Mouse (Mus musculus) embryonic facial prominence, embryonic 12.5 days (tissue): ENCODE measurements around the gene Hoxa7. TPM values are rescaled to one million over a fixed set of nuclear protein-coding genes. Genes with fewer than 3 reads are reported as not detected.

ENCODE experiments used
- ATAC-seq: fragments of 200-750 bp; cut with Nextera tagmentation; 2 replicates; pipeline ENCODE4 v1.8.0; 2017; ENCODE audit not compliant: insufficient number of reproducible peaks, insufficient read depth, low FRiP score, low TSS enrichment
- H3K27ac ChIP-seq: fragments of 300-500 bp; sonication (generic); 2 replicates; pipeline ENCODE4 v1.5.1; 2016; ENCODE audit warnings: mild to moderate bottlenecking
- H3K27me3 ChIP-seq: fragments of 300-500 bp; sonication (generic); 2 replicates; pipeline ENCODE4 v1.6.1; 2016; ENCODE audit warnings: mild to moderate bottlenecking, moderate library complexity
- H3K36me3 ChIP-seq: fragments of 300-500 bp; sonication (generic); 2 replicates; pipeline ENCODE4 v1.6.1; 2016; ENCODE audit warnings: mild to moderate bottlenecking
- H3K4me1 ChIP-seq: fragments of 300-500 bp; sonication (generic); 2 replicates; pipeline ENCODE4 v1.6.1; 2016
- H3K4me2 ChIP-seq: fragments of 300-500 bp; sonication (generic); replicated peaks from 2 replicates; pipeline ENCODE4 v1.6.1; 2016; ENCODE audit warnings: mild to moderate bottlenecking, moderate library complexity
- H3K4me3 ChIP-seq: fragments of 300-500 bp; sonication (generic); 2 replicates; pipeline ENCODE4 v1.5.1; 2016; ENCODE audit warnings: mild to moderate bottlenecking
- H3K9ac ChIP-seq: fragments of 300-500 bp; sonication (generic); 2 replicates; pipeline ENCODE4 v1.6.1; 2016; ENCODE audit warnings: mild to moderate bottlenecking, moderate library complexity
- H3K9me3 ChIP-seq: fragments of 300-500 bp; sonication (generic); 2 replicates; pipeline ENCODE4 v1.6.1; 2016; ENCODE audit warnings: mild to moderate bottlenecking, moderate library complexity
- WGBS: fragments of 180-500 bp; shearing (Covaris S2); methylation state at CpG from one replicate; pipeline ENCODE4 v1.1.7; 2016; 5-methylcytosine and 5-hydroxymethylcytosine counted together
- polyA plus RNA-seq: library from polyadenylated mRNA; unstranded; fragments of >200 nt; fragmentation: Nextera tagmentation; extraction: Ambion mirVana; gene quantifications from 2 replicates; pipeline ENCODE4 v1.2.1, GENCODE M21; 2016

Gene Hoxa7
- polyA plus RNA-seq, 1 experiment from 2014 or later, result 0.20 TPM

- no peaks in the 10 kb centered on the region for H3K36me3 ChIP-seq
These were observed 12.9 kb upstream of the Hoxa7 start for GRCm38 (mm10) chr6:52234428-52235140.

DNA sequence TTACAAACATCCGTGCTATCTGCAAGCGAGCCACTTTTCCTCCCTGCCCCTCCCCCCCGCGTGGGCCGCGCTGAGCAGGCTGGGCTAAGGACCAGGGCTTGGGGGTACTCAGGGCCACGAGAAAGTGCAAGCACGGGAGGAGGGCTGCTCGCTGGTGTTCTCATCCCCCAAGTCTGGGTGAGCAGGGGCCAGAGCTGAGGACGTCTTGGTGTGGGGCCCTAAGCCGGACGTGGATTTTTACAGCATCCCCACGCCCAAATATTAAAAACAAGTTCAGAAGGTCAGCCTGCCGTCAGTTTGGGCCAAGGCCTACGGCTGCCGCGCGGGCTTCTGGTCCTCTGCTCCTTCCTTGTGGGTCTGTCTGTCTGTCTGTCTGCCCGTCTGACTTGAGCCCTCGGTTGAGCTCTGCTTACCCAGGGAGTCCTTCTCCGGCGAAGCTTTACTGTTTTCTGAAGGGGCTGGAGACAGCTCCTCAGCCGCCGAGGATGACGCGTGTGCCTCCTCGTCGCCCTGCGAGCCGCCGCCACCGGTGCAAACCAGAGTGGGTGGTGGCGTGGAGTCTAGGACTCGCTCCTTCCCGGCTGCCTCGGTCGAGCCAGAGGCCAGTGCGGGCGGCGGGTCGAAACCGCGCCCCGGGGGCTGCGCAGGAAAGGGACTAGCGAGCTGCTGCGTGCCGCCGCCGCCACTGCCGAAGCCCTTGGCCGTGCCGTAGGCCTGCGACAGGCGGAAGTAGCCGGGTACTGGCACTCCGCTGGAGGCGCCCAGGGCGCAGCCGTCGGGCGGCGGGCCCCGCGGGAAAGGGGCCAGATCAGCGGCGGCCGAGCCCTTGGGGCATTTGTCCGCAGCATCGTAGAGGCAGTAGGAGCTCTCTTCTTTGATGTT, 12.1 kb upstream of the Hoxa7 start:
- H3K27ac ChIP-seq, result no peak overlapping the region
- H3K4me1 ChIP-seq, result no peaks in the 10 kb centered on the region
- WGBS, result under 1% methylated on average over 70 of the region's 70 CpGs
- no peak overlapping the region for H3K9ac ChIP-seq
- H3K9me3 ChIP-seq, result no peaks in the 10 kb centered on the region
- peaks cover 94% of the 10 kb centered on the region for H3K27me3 ChIP-seq
- no peak overlapping the region for H3K4me2 ChIP-seq
- H3K4me3 ChIP-seq, result no peak overlapping the region; the same call in 1 of the 2 replicates
- no peak for ATAC-seq
- H3K36me3 ChIP-seq, result no peaks in the 10 kb centered on the region

More at GRCm38 (mm10) chr6:52234428-52235140, 12.9 kb upstream of the Hoxa7 start:
- Histone ChIP-seq H3K4me3 (no peak overlapping the region; the same call in 1 of the 2 replicates), H3K4me2 (no peak overlapping the region), H3K9ac (no peak overlapping the region), H3K27me3 (peaks cover 91% of the 10 kb centered on the region), H3K4me1 (no peaks in the 10 kb centered on the region), H3K27ac (no peak overlapping the region), H3K9me3 (no peaks in the 10 kb centered on the region)
- WGBS, result 2% methylated on average over 59 of the region's 68 CpGs
- ATAC-seq, result no peak

DNA sequence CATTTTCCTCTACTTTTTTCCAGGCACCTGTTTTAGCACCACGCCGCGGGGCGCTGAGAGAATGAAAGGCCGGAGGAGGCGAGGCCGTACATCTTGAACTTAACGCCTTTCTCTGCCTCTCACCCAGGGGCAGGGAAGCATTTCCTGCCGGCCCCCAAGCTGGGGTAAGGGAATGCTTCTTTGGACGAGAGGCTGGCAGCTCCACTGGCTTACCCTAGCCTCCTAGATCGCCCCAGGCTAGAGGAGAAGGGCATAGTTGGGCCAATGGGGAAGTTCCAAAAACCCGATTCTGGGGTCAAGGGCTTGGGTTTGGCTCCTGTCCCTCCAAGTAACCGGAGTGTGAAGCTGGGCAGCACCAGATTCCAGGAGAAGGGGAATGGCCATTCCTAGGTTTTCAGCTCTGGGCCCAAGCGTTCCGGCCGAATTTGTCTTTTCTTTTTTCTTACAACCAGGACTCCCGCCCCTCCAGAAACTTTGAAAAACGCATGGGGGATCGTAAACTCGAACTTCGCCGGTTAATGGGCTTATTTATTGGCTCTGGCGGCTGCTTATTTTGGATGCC, 11.4 kb upstream of the Hoxa7 start:
- H3K27ac ChIP-seq, result no peak overlapping the region
- H3K9me3 ChIP-seq, result no peaks in the 10 kb centered on the region
- H3K4me2 ChIP-seq, result no peak overlapping the region
- no peak for ATAC-seq
- no peak overlapping the region for H3K9ac ChIP-seq
- H3K4me3 ChIP-seq, result no peak overlapping the region
- peaks cover 94% of the 10 kb centered on the region for H3K27me3 ChIP-seq
- H3K36me3 ChIP-seq, result no peaks in the 10 kb centered on the region
- no peaks in the 10 kb centered on the region for H3K4me1 ChIP-seq
- WGBS, result 1% methylated on average over 23 of the region's 23 CpGs

- under 1% methylated on average over 18 of the region's 18 CpGs for WGBS
- H3K27ac ChIP-seq, result no peak overlapping the region
- peaks cover 93% of the 10 kb centered on the region for H3K27me3 ChIP-seq
- no peak overlapping the region for H3K4me2 ChIP-seq
- no peaks in the 10 kb centered on the region for H3K36me3 ChIP-seq
- ATAC-seq, result no peak
- H3K9ac ChIP-seq, result no peak overlapping the region
- H3K4me3 ChIP-seq, result no peak overlapping the region
- H3K9me3 ChIP-seq, result no peaks in the 10 kb centered on the region
- no peaks in the 10 kb centered on the region for H3K4me1 ChIP-seq
These were observed 10.9 kb upstream of the Hoxa7 start for GRCm38 (mm10) chr6:52232568-52232965.

DNA sequence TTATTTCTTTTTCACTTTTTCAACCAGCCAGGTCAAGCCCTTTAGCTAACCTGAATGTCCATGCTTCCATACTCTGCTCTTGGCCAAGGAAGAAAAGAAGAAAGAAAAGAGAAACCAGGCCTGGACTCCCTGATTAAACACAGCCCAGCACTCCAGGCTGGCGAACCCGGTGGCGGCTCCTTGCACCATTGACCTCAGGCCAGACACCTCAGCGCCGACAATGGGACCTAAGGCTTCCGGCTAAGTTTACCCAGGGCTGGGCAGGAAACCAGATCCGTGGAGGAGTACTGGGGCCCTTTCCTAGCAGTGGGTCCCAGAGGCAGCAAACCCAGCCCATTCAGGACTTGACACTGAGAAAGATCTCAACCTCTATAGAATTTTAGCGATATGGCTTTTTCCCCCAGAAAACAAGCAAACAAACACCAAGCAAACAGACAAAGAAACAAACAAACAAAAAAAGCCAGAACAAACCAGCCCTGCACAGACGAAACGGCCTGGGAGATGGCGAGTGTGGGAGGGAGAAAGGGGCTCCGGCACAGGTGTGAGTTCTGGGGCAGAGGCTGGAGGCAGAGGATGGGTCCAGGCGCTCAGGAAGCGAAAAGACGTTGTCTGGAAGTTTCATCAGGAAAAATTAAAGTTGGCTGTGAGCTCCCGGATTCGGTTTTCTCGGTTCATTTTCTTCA, 10.4 kb upstream of the Hoxa7 start:
- no peaks in the 10 kb centered on the region for H3K9me3 ChIP-seq
- ATAC-seq, result no peak
- no peak overlapping the region for H3K4me3 ChIP-seq
- no peak overlapping the region for H3K4me2 ChIP-seq
- under 1% methylated on average over 18 of the region's 18 CpGs for WGBS
- peaks cover 93% of the 10 kb centered on the region for H3K27me3 ChIP-seq
- no peaks in the 10 kb centered on the region for H3K4me1 ChIP-seq
- no peak overlapping the region for H3K27ac ChIP-seq
- no peaks in the 10 kb centered on the region for H3K36me3 ChIP-seq
- no peak overlapping the region for H3K9ac ChIP-seq

- H3K4me2 ChIP-seq, result no peak within 1 kb of the TSS
- H3K9ac ChIP-seq, result no peak within 1 kb of the TSS
- under 1% methylated on average over 26 of the region's 36 CpGs for WGBS
- H3K9me3 ChIP-seq, result no peaks in the 10 kb centered on the region
- H3K27ac ChIP-seq, result no peak within 1 kb of the TSS
- no peaks in the 10 kb centered on the region for H3K4me1 ChIP-seq
- no peak for ATAC-seq
- H3K27me3 ChIP-seq, result peaks cover 93% of the 10 kb centered on the region
- no peaks in the 10 kb centered on the region for H3K36me3 ChIP-seq
- H3K4me3 ChIP-seq, result no peak within 1 kb of the TSS
These were observed 9.0 kb upstream of the Hoxa7 start, which contains the start of gene Hoxa9 for GRCm38 (mm10) chr6:52230516-52231165. Gene Hoxa9 (minus strand): TSS chr6:52231089.

DNA sequence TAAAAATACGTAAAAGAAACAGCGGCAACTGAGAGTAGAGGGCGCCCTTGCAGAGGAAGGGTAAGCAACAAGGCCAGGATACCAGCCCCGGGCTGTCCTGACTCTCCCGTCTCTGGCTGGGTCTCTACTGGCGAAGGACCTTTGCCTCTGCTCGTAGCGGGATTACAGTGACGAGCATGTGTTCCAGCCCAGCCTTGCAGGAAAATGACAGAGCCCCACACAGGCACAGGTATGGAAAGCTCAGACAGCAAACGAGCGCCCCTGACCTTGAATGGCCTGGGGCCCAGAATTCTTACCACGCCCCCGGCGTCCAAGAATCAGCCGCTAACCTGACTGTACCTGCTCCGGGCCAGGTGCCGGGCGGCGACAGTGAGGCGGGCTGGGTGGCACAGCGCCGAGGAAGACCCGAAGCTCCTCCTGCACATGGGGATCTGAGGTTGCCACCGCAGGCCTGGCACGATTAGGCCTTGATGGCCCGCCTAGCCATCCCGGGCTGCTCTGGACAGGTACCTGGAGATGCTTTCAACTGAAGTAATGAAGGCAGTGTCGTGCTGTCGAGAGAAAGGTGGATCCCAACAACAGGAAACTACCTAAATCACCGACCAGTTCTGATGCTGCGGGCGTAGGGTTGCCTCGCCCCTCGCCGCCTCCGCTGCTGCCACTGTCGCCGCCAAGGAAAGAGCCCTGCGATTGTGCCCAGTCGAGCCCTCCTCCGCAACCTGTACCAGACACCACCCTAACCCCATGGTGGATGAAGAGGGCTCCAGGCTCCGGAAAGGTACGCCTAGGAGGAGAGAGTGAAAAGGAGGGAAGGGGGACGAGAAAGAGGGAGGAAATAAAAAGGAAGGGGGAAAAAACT, 8.1 kb upstream of the Hoxa7 start:
- no peak for ATAC-seq
- 2% methylated on average over 42 of the region's 44 CpGs for WGBS
- Histone ChIP-seq H3K27ac (no peak overlapping the region), H3K4me2 (no peak overlapping the region), H3K4me1 (no peaks in the 10 kb centered on the region), H3K36me3 (no peaks in the 10 kb centered on the region), H3K9ac (no peak overlapping the region), H3K4me3 (no peak overlapping the region), H3K9me3 (no peaks in the 10 kb centered on the region), H3K27me3 (peaks cover 93% of the 10 kb centered on the region)

DNA sequence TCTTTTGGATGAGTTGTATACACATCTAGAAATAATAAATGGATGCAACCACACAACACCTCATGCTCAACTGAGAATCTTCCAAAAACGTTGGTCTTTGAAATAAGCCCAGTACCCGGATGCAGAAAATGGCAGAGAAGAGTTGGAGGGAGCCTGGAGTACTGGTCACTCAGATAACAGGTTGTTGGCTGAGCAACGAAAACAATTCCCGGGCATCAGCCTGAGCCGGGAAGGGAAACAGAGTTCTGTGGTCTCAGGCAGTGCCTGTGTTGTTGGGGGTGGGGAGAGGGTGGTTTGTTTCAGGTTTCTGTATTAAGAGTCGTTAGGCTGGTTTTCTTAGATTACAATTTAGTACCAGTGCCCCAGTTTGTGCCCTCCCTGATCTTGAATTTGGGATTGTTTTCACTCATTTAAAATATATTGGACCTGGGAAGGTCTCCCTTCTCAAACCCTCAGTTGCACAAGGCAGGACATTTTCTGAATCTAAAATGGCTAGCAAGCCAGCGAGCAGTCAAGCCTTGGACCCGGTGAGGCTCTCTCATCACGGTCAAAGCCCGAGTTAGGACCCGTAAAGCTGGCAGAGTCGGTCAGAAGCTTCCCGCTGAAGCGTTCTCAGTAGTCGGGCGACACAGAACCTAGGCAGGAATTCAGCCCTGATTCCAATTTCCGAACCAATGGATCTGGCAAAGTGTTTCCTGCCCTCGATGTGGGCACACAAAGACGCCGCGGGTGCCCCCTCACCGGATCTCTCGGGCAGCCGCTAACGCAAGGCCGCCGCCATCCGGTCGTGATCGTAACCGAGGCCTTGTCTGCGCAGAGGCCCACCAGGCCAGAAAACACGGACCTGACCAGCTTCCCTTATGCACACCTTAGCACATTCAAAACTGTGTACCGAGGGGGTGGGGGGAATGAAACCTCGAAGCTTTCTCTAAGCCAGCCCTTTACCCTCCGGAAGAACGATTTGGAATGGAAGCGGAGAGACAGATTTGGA, 7.1 kb upstream of the Hoxa7 start:
- H3K9me3 ChIP-seq, result no peaks in the 10 kb centered on the region
- no peak overlapping the region for H3K4me3 ChIP-seq
- no peak overlapping the region for H3K4me2 ChIP-seq
- no peaks in the 10 kb centered on the region for H3K4me1 ChIP-seq
- no peaks in the 10 kb centered on the region for H3K36me3 ChIP-seq
- WGBS, result 1% methylated on average over 38 of the region's 38 CpGs
- ATAC-seq, result no peak
- peaks cover 93% of the 10 kb centered on the region for H3K27me3 ChIP-seq
- H3K9ac ChIP-seq, result no peak overlapping the region
- H3K27ac ChIP-seq, result no peak overlapping the region

- Histone ChIP-seq H3K4me3 (no peak overlapping the region), H3K27ac (no peak overlapping the region), H3K9ac (no peak overlapping the region), H3K4me2 (no peak overlapping the region), H3K36me3 (no peaks in the 10 kb centered on the region), H3K27me3 (peaks cover 93% of the 10 kb centered on the region), H3K9me3 (no peaks in the 10 kb centered on the region), H3K4me1 (no peaks in the 10 kb centered on the region)
- 2% methylated on average over 11 of the region's 11 CpGs for WGBS
- no peak for ATAC-seq
These were observed 6.0 kb upstream of the Hoxa7 start for GRCm38 (mm10) chr6:52227470-52228222.
